Mouse (Mus musculus) layer of hippocampus, postnatal 36 days (tissue): ENCODE measurements at regions not wholly inside any gene's neighbourhood (a gene's known extent, or its start where the extent isn't known, plus 50 kb on each side); places are given as distances from the start of the nearest gene placed in this dataset.

ENCODE experiments used
- DNase-seq, 2 experiments: peaks; one replicate each; pipeline ENCODE4 v3.0.0; 2022

DNA sequence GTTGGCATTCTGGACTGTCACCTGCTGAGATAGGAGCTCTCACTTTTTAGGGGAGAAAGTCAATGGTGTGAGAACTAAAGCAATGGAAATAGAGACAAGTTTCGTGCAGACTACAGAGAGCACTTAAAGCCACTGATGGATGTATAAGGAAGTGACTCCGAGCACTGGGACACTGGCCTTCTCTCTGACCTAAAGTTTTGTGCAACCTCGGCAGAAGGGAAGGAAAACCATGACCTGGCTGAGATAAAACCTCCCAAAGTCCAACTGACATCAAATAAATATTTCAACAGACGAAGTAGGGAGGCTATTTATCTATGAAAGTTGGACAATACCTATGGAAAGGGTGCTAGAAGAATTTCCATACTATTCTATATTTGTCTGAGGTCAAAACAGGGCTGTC lies 80.0 kb upstream of the Ahr start:
- no peak for DNase-seq

DNA sequence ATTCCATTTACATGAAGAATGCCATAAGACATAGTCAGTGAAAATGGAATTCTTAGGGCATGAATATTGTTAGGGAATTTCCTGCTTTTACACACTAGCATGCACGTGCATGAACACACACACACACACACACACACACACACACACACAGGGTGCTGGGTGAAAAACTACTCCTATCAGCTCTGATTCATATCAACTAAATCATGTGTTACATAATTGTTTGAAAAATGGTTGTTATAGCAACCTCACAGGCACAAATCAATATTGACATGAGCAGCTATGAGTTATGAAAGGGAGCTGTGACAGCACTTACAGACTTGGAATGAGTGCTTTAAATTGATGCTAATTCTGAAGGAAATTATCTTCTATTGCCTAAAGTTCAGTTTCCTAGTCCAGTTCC lies 72.8 kb upstream of the Ahr start:
- no peak for DNase-seq

GRCm38 (mm10) chr12:35603742-35604141 lies 68.9 kb upstream of the Ahr start:
- no peak for DNase-seq

GRCm38 (mm10) chr12:35602589-35602988 lies 67.8 kb upstream of the Ahr start:
- no peak for DNase-seq

GRCm38 (mm10) chr12:35598298-35598697 lies 63.5 kb upstream of the Ahr start:
- no peak for DNase-seq

DNA sequence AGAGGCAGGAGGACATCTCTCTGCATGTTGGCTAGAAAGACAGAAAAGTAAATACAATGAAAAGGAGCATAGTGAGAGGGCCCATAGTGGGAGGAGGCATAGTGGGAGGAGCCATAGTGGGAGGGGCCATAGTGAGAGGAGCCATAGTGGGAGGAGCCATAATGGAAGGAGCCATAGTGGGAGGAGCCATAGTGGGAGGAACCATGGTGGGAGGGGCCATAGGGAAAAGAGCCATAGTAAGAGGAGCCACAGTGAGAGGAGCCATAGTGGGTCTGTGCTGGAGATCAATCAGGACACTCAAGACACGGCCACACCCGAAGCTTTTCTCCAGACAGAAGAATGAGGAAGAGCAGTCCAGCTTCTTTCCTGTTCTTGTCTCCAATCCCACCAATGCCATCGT lies 58.0 kb upstream of the Ahr start:
- no peak for DNase-seq
